Mouse (Mus musculus) MEL (cell line): ENCODE measurements around the gene Myh2. TPM values are rescaled to one million over a fixed set of nuclear protein-coding genes. Genes with fewer than 3 reads are reported as not detected.

Source experiments
- DNase-seq: peaks from one replicate; pipeline ENCODE4 v3.0.0; 2011; ENCODE audit warnings: low read depth, low spot score
- H3K27ac ChIP-seq: 2 replicates; pipeline ENCODE4 v1.5.1; 2012; ENCODE audit warnings: low read depth, mild to moderate bottlenecking, control low read depth, low read length, moderate library complexity; ENCODE audit not compliant: control insufficient read depth
- H3K27me3 ChIP-seq, 2 experiments: fragments of 150-350 bp in 1 of 2; sonication (generic) in 1 of 2; 2 replicates each; pipeline ENCODE4 v1.6.1; 2012; ENCODE audit warnings: low read length in 2 of 2, mild to moderate bottlenecking in 2 of 2, improper control_type of control experiment in 1 of 2, moderate library complexity in 1 of 2; ENCODE audit not compliant: insufficient read depth in 2 of 2, control insufficient read depth in 1 of 2
- H3K36me3 ChIP-seq, 2 experiments: 2 replicates each; pipeline ENCODE4 v1.6.1; 2012 to 2014; ENCODE audit warnings: low read length in 2 of 2, improper control_type of control experiment in 1 of 2, inconsistent platforms in 1 of 2, mild to moderate bottlenecking in 1 of 2; ENCODE audit not compliant: insufficient read depth in 2 of 2, control insufficient read depth in 1 of 2
- H3K4me1 ChIP-seq, 2 experiments: fragments of 150-350 bp in 1 of 2; sonication (generic) in 1 of 2; 2 replicates each; pipeline ENCODE4 v1.6.1; 2012; ENCODE audit warnings: low read length in 2 of 2, improper control_type of control experiment in 1 of 2, mild to moderate bottlenecking in 1 of 2; ENCODE audit not compliant: insufficient read depth in 2 of 2, control insufficient read depth in 1 of 2
- H3K4me3 ChIP-seq, 2 experiments: fragments of 150-350 bp in 1 of 2; sonication (generic) in 1 of 2; 2 replicates each; pipeline ENCODE4 v1.5.1; 2012; ENCODE audit warnings: low read depth in 2 of 2, low read length in 2 of 2, mild to moderate bottlenecking in 2 of 2, moderate library complexity in 2 of 2, control low read depth in 1 of 2, improper control_type of control experiment in 1 of 2; ENCODE audit not compliant: control insufficient read depth in 1 of 2, insufficient read depth in 1 of 2
- H3K79me2 ChIP-seq: 2 replicates; pipeline ENCODE4 v1.6.1; 2012; ENCODE audit warnings: mild to moderate bottlenecking, low read length, moderate library complexity; ENCODE audit not compliant: control insufficient read depth, poor library complexity, insufficient read depth
- H3K9ac ChIP-seq: 2 replicates; pipeline ENCODE4 v1.6.1; 2012; ENCODE audit warnings: low read depth, mild to moderate bottlenecking, control low read depth, low read length, moderate library complexity; ENCODE audit not compliant: control insufficient read depth, poor library complexity, severe bottlenecking
- H3K9me3 ChIP-seq: fragments of 150-350 bp; sonication (generic); replicated peaks from 2 replicates; pipeline ENCODE4 v1.6.1; 2012; ENCODE audit warnings: mild to moderate bottlenecking, low read length, improper control_type of control experiment, moderate library complexity; ENCODE audit not compliant: insufficient read depth
- CHD1 ChIP-seq: IDR thresholded peaks from 2 replicates; pipeline ENCODE4 v1.6.1; 2012; ENCODE audit warnings: low read depth, mild to moderate bottlenecking, inconsistent platforms, low read length, improper control_type of control experiment
- CHD2 ChIP-seq: IDR thresholded peaks from 2 replicates; pipeline ENCODE4 v1.6.1; 2011; ENCODE audit warnings: low read length, improper control_type of control experiment
- EP300 ChIP-seq, 2 experiments: IDR thresholded peaks; 2 replicates each; pipeline ENCODE4 v1.6.1; 2011; ENCODE audit warnings: improper control_type of control experiment in 2 of 2, low read length in 2 of 2, low read depth in 1 of 2, mild to moderate bottlenecking in 1 of 2
- KAT2A ChIP-seq: conservative IDR thresholded peaks from 2 replicates; pipeline ENCODE4 v1.6.1; 2012; ENCODE audit warnings: low read depth, low read length, improper control_type of control experiment, inconsistent platforms
- MAFK ChIP-seq: IDR thresholded peaks from 2 replicates; pipeline ENCODE4 v1.6.1; 2011; ENCODE audit warnings: low read depth, mild to moderate bottlenecking, low read length, improper control_type of control experiment, borderline replicate concordance
- MAX ChIP-seq: IDR thresholded peaks from 2 replicates; pipeline ENCODE4 v1.6.1; 2011; ENCODE audit warnings: low read length, improper control_type of control experiment
- MAZ ChIP-seq: IDR thresholded peaks from 2 replicates; pipeline ENCODE4 v1.6.1; 2012; ENCODE audit warnings: low read depth, mild to moderate bottlenecking, inconsistent platforms, low read length, improper control_type of control experiment
- MYB ChIP-seq: IDR thresholded peaks from 2 replicates; pipeline ENCODE4 v1.6.1; 2011; ENCODE audit warnings: mild to moderate bottlenecking, low read depth, low read length, improper control_type of control experiment
- MYC ChIP-seq: IDR thresholded peaks from 2 replicates; pipeline ENCODE4 v1.6.1; 2011; ENCODE audit warnings: low read depth, mild to moderate bottlenecking, low read length, improper control_type of control experiment, moderate library complexity
- POLR2A ChIP-seq, 2 experiments: IDR thresholded peaks; 2 replicates each; pipeline ENCODE4 v1.6.1; 2011 to 2012; ENCODE audit warnings: low read length in 2 of 2, mild to moderate bottlenecking in 2 of 2, control low read depth in 1 of 2, improper control_type of control experiment in 1 of 2, low read depth in 1 of 2, moderate library complexity in 1 of 2; ENCODE audit not compliant: control insufficient read depth in 1 of 2, insufficient read depth in 1 of 2, poor library complexity in 1 of 2
- POLR2AphosphoS5 ChIP-seq: IDR thresholded peaks from 2 replicates; pipeline ENCODE4 v1.6.1; 2012; ENCODE audit warnings: low read depth, borderline replicate concordance, mild to moderate bottlenecking, inconsistent platforms, low read length, moderate library complexity, mixed read lengths
- RAD21 ChIP-seq: IDR thresholded peaks from 2 replicates; pipeline ENCODE4 v1.6.1; 2011; ENCODE audit warnings: mild to moderate bottlenecking, low read depth, low read length, improper control_type of control experiment
- TBP ChIP-seq: IDR thresholded peaks from 2 replicates; pipeline ENCODE4 v1.8.0; 2011; ENCODE audit warnings: low read depth, low read length, improper control_type of control experiment
- UBTF ChIP-seq: IDR thresholded peaks from 2 replicates; pipeline ENCODE4 v1.6.1; 2012; ENCODE audit warnings: low read depth, mild to moderate bottlenecking, inconsistent platforms, low read length, improper control_type of control experiment, moderate library complexity, borderline replicate concordance; ENCODE audit not compliant: insufficient read depth
- USF1 ChIP-seq: IDR thresholded peaks from 2 replicates; pipeline ENCODE4 v1.6.1; 2014; ENCODE audit warnings: low read depth, mild to moderate bottlenecking, inconsistent platforms, low read length, improper control_type of control experiment, moderate library complexity
- USF2 ChIP-seq, 2 experiments: IDR thresholded peaks; 2 replicates each; pipeline ENCODE4 v1.6.1; 2011 to 2012; ENCODE audit warnings: improper control_type of control experiment in 2 of 2, low read length in 2 of 2, borderline replicate concordance in 1 of 2, inconsistent platforms in 1 of 2, low read depth in 1 of 2, mild to moderate bottlenecking in 1 of 2; ENCODE audit not compliant: insufficient read depth in 1 of 2
- ZKSCAN1 ChIP-seq: IDR thresholded peaks from 2 replicates; pipeline ENCODE4 v1.6.1; 2012; ENCODE audit warnings: low read depth, mild to moderate bottlenecking, inconsistent platforms, low read length, improper control_type of control experiment, moderate library complexity
- polyA plus RNA-seq, 2 experiments: library from polyadenylated mRNA; stranded (reverse) in 1 of 2; unstranded in 1 of 2; fragments of >175 nt in 1 of 2; fragments of >200 nt in 1 of 2; gene quantifications; 2 replicates each; pipeline versions ENCODE4 v1.2.1 to v1.2.4; 2012; ENCODE audit warnings: low replicate concordance in 2 of 2, low read depth in 1 of 2; ENCODE audit not compliant: insufficient read length in 2 of 2, insufficient read depth in 1 of 2, missing spikeins in 1 of 2
- total RNA-seq: library from RNA; depleted of rRNA; stranded (reverse); fragments of 300-350 nt; gene quantifications from 2 replicates; pipeline ENCODE4 v1.2.3, GENCODE M21; 2012

Gene Myh2
- total and polyA plus RNA-seq, 3 experiments: not detected

GRCm38 (mm10) chr11:67135532-67135931 lies 35.3 kb upstream of the Myh2 start:
- no peak overlapping the region for H3K27ac ChIP-seq
- no peaks in the 10 kb centered on the region for H3K36me3 ChIP-seq
- TF ChIP-seq RAD21: no peak
- no peak for TF ChIP-seq TBP
- H3K4me3 ChIP-seq: no peak overlapping the region
- H3K9me3 ChIP-seq: no peaks in the 10 kb centered on the region
- no peak for DNase-seq
- no peak overlapping the region for H3K9ac ChIP-seq
- H3K4me1 ChIP-seq: no peaks in the 10 kb centered on the region
- H3K27me3 ChIP-seq: no peaks in the 10 kb centered on the region; a peak in 2 of 4 replicates
- no peaks in the 10 kb centered on the region for H3K79me2 ChIP-seq

GRCm38 (mm10) chr11:67139556-67139955 lies 31.3 kb upstream of the Myh2 start:
- no peaks in the 10 kb centered on the region for H3K36me3 ChIP-seq
- no peak overlapping the region for H3K4me3 ChIP-seq
- TF ChIP-seq CHD2 (no peak), USF2 (IDR thresholded peaks at IDR 0.05; ENCODE audit: borderline replicate concordance in 1 of 2, insufficient read depth in 1 of 2, low read depth in 1 of 2, low read length in 2 of 2) (no peak), MYC (no peak), MAX (no peak), EP300 (IDR thresholded peaks at IDR 0.05; ENCODE audit: low read depth in 1 of 2, low read length in 2 of 2) (no peak), MAZ (no peak), USF1 (no peak), MYB (no peak), KAT2A (no peak), POLR2AphosphoS5 (no peak), UBTF (no peak), ZKSCAN1 (no peak), CHD1 (no peak), POLR2A (IDR thresholded peaks at IDR 0.05; ENCODE audit: control insufficient read depth in 1 of 2, insufficient read depth in 1 of 2, low read depth in 1 of 2, low read length in 2 of 2, poor library complexity in 1 of 2) (no peak), MAFK (no peak)
- TF ChIP-seq, all 39 proteins: peak for 0
- H3K79me2 ChIP-seq: no peaks in the 10 kb centered on the region
- no peak overlapping the region for H3K9ac ChIP-seq
- H3K27ac ChIP-seq: no peak overlapping the region
- H3K4me1 ChIP-seq: no peaks in the 10 kb centered on the region
- no peaks in the 10 kb centered on the region for H3K9me3 ChIP-seq
- no peaks in the 10 kb centered on the region for H3K27me3 ChIP-seq
- no peak for DNase-seq
